In the genomic region with DNA sequence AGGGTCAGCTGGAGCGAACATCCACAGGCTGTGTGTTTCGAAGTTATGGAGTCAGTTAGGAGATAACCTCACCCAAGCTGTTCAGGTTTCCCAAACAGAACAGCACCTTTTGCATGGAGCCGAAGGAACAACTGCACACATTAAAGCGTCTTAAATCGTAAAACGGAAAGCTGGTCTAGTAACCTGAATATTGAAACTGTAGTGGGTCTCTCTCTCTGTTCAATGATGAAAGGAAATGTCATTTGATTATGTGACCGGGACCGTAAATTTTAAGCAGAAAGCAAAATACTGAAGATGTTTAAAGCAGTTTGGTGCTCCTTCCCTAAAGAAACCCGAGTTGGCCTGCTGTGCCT, we compare ENCODE assay signal across 8 mouse cellular contexts. TPM values are rescaled to one million over a fixed set of nuclear protein-coding genes. Genes with fewer than 3 reads are reported as not detected.
DNase-seq lines count a peak whose midpoint lies in the region; ATAC-seq and TF ChIP-seq lines count a peak whose summit lies in the region.

No protein-coding gene starts in this region.

- no peak for TF ChIP-seq POLR2A in testis, adult 2 months (IDR thresholded peaks at IDR 0.05; ENCODE audit: control insufficient read depth, low read depth, low read length)

- H3K27ac ChIP-seq in testis, adult 2 months (ENCODE audit: control insufficient read depth, insufficient read depth, low read depth, low read length), result no peak overlapping the region
- peak overlapping the region; percentile 95; the same call in 1 of the 2 replicates for H3K27ac ChIP-seq in liver, embryonic 11.5 days (ENCODE audit: low read depth, low read length)

- no peak for TF ChIP-seq CTCF in testis, adult 2 months (IDR thresholded peaks at IDR 0.05; ENCODE audit: control insufficient read depth, insufficient read depth, insufficient replicate concordance, low read depth, low read length)

- H3K27me3 ChIP-seq in testis, adult 2 months (ENCODE audit: control insufficient read depth, insufficient read depth, low read length), result no peaks in the 10 kb centered on the region
- no peaks in the 10 kb centered on the region for H3K27me3 ChIP-seq in liver, embryonic 11.5 days (replicated peaks; ENCODE audit: control insufficient read depth, insufficient read depth, low read length)

- H3K9ac ChIP-seq in liver, embryonic 11.5 days (ENCODE audit: low read depth, low read length), result peak overlapping the region; percentile 91

- DNase-seq in adrenal gland, adult 2 months, result peak; percentile 9
- no peak for DNase-seq in adrenal gland, postnatal 36 days
- no peak for DNase-seq in testis, postnatal 14 days (ENCODE audit: low spot score)
- DNase-seq in liver, embryonic 11.5 days (ENCODE audit: low spot score), result no peak
- no peak for DNase-seq in cerebellum, postnatal 36 days
- DNase-seq in adrenal gland, adult 8-10 months, result no peak

- ATAC-seq in liver, embryonic 11.5 days (replicated peaks; ENCODE audit: low FRiP score), result no peak
- no peak for ATAC-seq in activated CD4-positive, CD25-positive, alpha-beta regulatory T cell, adult 4 months

- H3K36me3 ChIP-seq in testis, adult 2 months (ENCODE audit: control insufficient read depth, insufficient read depth, low read length), result no peaks in the 10 kb centered on the region
- H3K36me3 ChIP-seq in liver, embryonic 11.5 days (ENCODE audit: control insufficient read depth, insufficient read depth, low read length), result no peaks in the 10 kb centered on the region

- 29% methylated on average over 9 of the region's 9 CpGs for WGBS in liver, embryonic 11.5 days

- H3K4me2 ChIP-seq in liver, embryonic 11.5 days, result peak overlapping the region; percentile 84

- H3K9me3 ChIP-seq in liver, embryonic 11.5 days (ENCODE audit: control insufficient read depth, low read length), result no peaks in the 10 kb centered on the region

- H3K4me1 ChIP-seq in testis, adult 2 months (ENCODE audit: control insufficient read depth, insufficient read depth, low read length), result peaks cover 3% of the 10 kb centered on the region; the same call in 1 of the 2 replicates
- peaks cover 14% of the 10 kb centered on the region for H3K4me1 ChIP-seq in liver, embryonic 11.5 days (replicated peaks; ENCODE audit: control insufficient read depth, insufficient read depth, low read length)

- peak overlapping the region; percentile 94 for H3K4me3 ChIP-seq in testis, adult 2 months (ENCODE audit: control insufficient read depth, low read depth, low read length)
- peak overlapping the region; percentile 99 for H3K4me3 ChIP-seq in liver, embryonic 11.5 days (ENCODE audit: low read depth, low read length)

RNA-seq across cellular contexts. Expression of gene Ggps1, which starts 1.7 kb away (rescaled TPM):
- 10 to 100 TPM; 37.4 to 37.6 TPM for total RNA-seq in adrenal gland, adult 2 months (2021)
- polyA plus RNA-seq in adrenal gland, adult 2 months (2012; rRNA removed), result 2.6 and 2.9 TPM in 2 replicates
- total RNA-seq in adrenal gland, postnatal 36 days (2021), result 10 to 100 TPM; 36.8 to 39.0 TPM
- polyA plus RNA-seq in testis, adult 2 months (2012; rRNA removed), result 8.9 and 11.2 TPM in 2 replicates
- polyA plus RNA-seq in liver, embryonic 11.5 days (2014; fragmentation: Nextera tagmentation; extraction: Ambion mirVana), result 27.4 and 29.8 TPM in 2 replicates
- polyA plus RNA-seq in activated CD4-positive, CD25-positive, alpha-beta regulatory T cell, adult 4 months (2017; shearing (Covaris generic)), result 100 to 1,000 TPM in 1 of 2 experiments, 10 to 100 TPM in 1; 91.7 to 103 TPM
- 10 to 100 TPM; 38.3 to 58.2 (median 43.5) TPM for total RNA-seq in adrenal gland, adult 8-10 months (2022)

RNA-seq across cellular contexts. Expression of gene Arid4b, which starts 2.0 kb away (rescaled TPM):
- 10 to 100 TPM; 25.5 to 34.6 TPM for total RNA-seq in adrenal gland, adult 2 months (2021)
- polyA plus RNA-seq in adrenal gland, adult 2 months (2012; rRNA removed), result 5.5 TPM in 2 replicates
- total RNA-seq in adrenal gland, postnatal 36 days (2021), result 10 to 100 TPM; 29.6 to 32.4 TPM
- 10.8 and 10.9 TPM in 2 replicates for polyA plus RNA-seq in testis, adult 2 months (2012; rRNA removed)
- polyA plus RNA-seq in liver, embryonic 11.5 days (2014; fragmentation: Nextera tagmentation; extraction: Ambion mirVana), result 42.2 and 45.2 TPM in 2 replicates
- polyA plus RNA-seq in activated CD4-positive, CD25-positive, alpha-beta regulatory T cell, adult 4 months (2017; shearing (Covaris generic)), result 10 to 100 TPM; 61.0 to 75.1 TPM
- total RNA-seq in adrenal gland, adult 8-10 months (2022), result 10 to 100 TPM; 35.2 to 54.4 (median 42.0) TPM

RNA-seq across cellular contexts. Expression of gene Tbce, which starts 25.6 kb away (rescaled TPM):
- total RNA-seq in adrenal gland, adult 2 months (2021), result 10 to 100 TPM; 35.2 to 45.3 TPM
- 5.4 and 8.4 TPM in 2 replicates for polyA plus RNA-seq in adrenal gland, adult 2 months (2012; rRNA removed)
- 10 to 100 TPM; 34.1 to 38.3 TPM for total RNA-seq in adrenal gland, postnatal 36 days (2021)
- 14.4 and 15.9 TPM in 2 replicates for polyA plus RNA-seq in testis, adult 2 months (2012; rRNA removed)
- polyA plus RNA-seq in liver, embryonic 11.5 days (2014; fragmentation: Nextera tagmentation; extraction: Ambion mirVana), result 49.3 and 50.9 TPM in 2 replicates
- polyA plus RNA-seq in activated CD4-positive, CD25-positive, alpha-beta regulatory T cell, adult 4 months (2017; shearing (Covaris generic)), result 10 to 100 TPM; 75.9 to 78.6 TPM
- 10 to 100 TPM; 40.3 to 86.9 (median 59.4) TPM for total RNA-seq in adrenal gland, adult 8-10 months (2022)
